24 mouse cellular contexts compared by ENCODE assay signal in genomic region chr11:57189391-57189790, GRCm38 (mm10).
DNase-seq lines count a peak whose midpoint lies in the region; ATAC-seq lines count a peak whose summit lies in the region.
"Had no signal": no experiment of that assay in that cellular context is flagged by ENCODE, and none has a peak within 500 bp of the region (broad histone marks: within the 10 kb centered on the region; RNA-seq: fewer than 3 reads in every experiment).

No protein-coding gene starts in this region.

- H3K27ac ChIP-seq in heart, embryonic 11.5 days (ENCODE audit: low read depth, low read length) = no peak overlapping the region
- no peak overlapping the region for H3K27ac ChIP-seq in heart, embryonic 12.5 days (ENCODE audit: poor library complexity, severe bottlenecking)
- H3K27ac ChIP-seq: embryonic facial prominence, embryonic 10.5 days; embryonic facial prominence, embryonic 12.5 days; forebrain, embryonic 13.5 days; forebrain, embryonic 15.5 days had no signal

- intact Hi-C loops in heart, postnatal 25 days (cut with DNase I) = no loop called here

- H3K4me1 ChIP-seq in heart, embryonic 11.5 days (ENCODE audit: control insufficient read depth, insufficient read depth, low read length) = no peaks in the 10 kb centered on the region
- 0 out of 2 replicates have a peak, but pooled peaks cover 6% of the 10 kb centered on the region for H3K4me1 ChIP-seq in heart, embryonic 12.5 days (replicated peaks)
- H3K4me1 ChIP-seq in megakaryocyte, embryonic 14.5 days = no peaks in the 10 kb centered on the region
- H3K4me1 ChIP-seq: embryonic facial prominence, embryonic 10.5 days; embryonic facial prominence, embryonic 12.5 days; forebrain, embryonic 13.5 days; forebrain, embryonic 15.5 days had no signal

- no peaks in the 10 kb centered on the region for H3K27me3 ChIP-seq in heart, embryonic 11.5 days (ENCODE audit: control insufficient read depth, insufficient read depth, low read length)
- H3K27me3 ChIP-seq in heart, embryonic 12.5 days (replicated peaks) = no peaks in the 10 kb centered on the region
- H3K27me3 ChIP-seq in megakaryocyte, embryonic 14.5 days (replicated peaks) = no peaks in the 10 kb centered on the region
- H3K27me3 ChIP-seq: CH12.LX; embryonic facial prominence, embryonic 12.5 days; forebrain, embryonic 13.5 days; forebrain, embryonic 15.5 days; Patski had no signal

- H3K4me3 ChIP-seq in heart, embryonic 11.5 days (ENCODE audit: low read depth, low read length) = no peak overlapping the region
- no peak overlapping the region for H3K4me3 ChIP-seq in heart, embryonic 12.5 days
- peak overlapping the region; percentile 12 for H3K4me3 ChIP-seq in megakaryocyte, embryonic 14.5 days (replicated peaks)
- H3K4me3 ChIP-seq: embryonic facial prominence, embryonic 10.5 days; embryonic facial prominence, embryonic 12.5 days; forebrain, embryonic 13.5 days; forebrain, embryonic 15.5 days had no signal

- no peak overlapping the region for H3K4me2 ChIP-seq in heart, embryonic 11.5 days
- 0 out of 2 replicates have a peak overlapping the region, but pooled peaks have one; percentile 15 for H3K4me2 ChIP-seq in heart, embryonic 12.5 days
- H3K4me2 ChIP-seq: embryonic facial prominence, embryonic 12.5 days; forebrain, embryonic 13.5 days; forebrain, embryonic 15.5 days had no signal

- H3K9me3 ChIP-seq in heart, embryonic 11.5 days (replicated peaks; ENCODE audit: control insufficient read depth, low read length) = no peaks in the 10 kb centered on the region
- no peaks in the 10 kb centered on the region for H3K9me3 ChIP-seq in heart, embryonic 12.5 days (replicated peaks)
- H3K9me3 ChIP-seq in megakaryocyte, embryonic 14.5 days = peaks cover 5% of the 10 kb centered on the region; the same call in 1 of the 2 replicates
- H3K9me3 ChIP-seq: embryonic facial prominence, embryonic 10.5 days; embryonic facial prominence, embryonic 12.5 days; forebrain, embryonic 13.5 days; forebrain, embryonic 15.5 days had no signal

- H3K9ac ChIP-seq in heart, embryonic 11.5 days (ENCODE audit: low read depth, low read length) = no peak overlapping the region
- H3K9ac ChIP-seq in heart, embryonic 12.5 days = no peak overlapping the region
- H3K9ac ChIP-seq: embryonic facial prominence, embryonic 12.5 days; forebrain, embryonic 13.5 days; forebrain, embryonic 15.5 days had no signal

- DNase-seq in heart, adult 11 months = peak; percentile 69
- DNase-seq in heart, postnatal 25 days (ENCODE audit: low spot score) = no peak
- DNase-seq: adrenal gland, adult 8-10 months; adrenal gland, postnatal 14 days; adrenal gland, postnatal 36 days; B cell, adult 2 months; cerebellum, adult 11-12 months; cerebellum, adult 2 months; cerebellum, adult 9-10 months; cerebellum, postnatal 10 days; cerebellum, postnatal 25 days had no signal

- no peak for ATAC-seq in heart, embryonic 11.5 days (replicated peaks; ENCODE audit: insufficient number of reproducible peaks, low FRiP score, low TSS enrichment)
- no peak for ATAC-seq in heart, embryonic 12.5 days (ENCODE audit: insufficient number of reproducible peaks, low FRiP score)
- no peak for ATAC-seq in megakaryocyte, adult 5-6 weeks (ENCODE audit: poor library complexity, severe bottlenecking)
- ATAC-seq: activated CD4-positive, CD25-positive, alpha-beta regulatory T cell, adult 4 months; CD4-positive, CD25-positive, alpha-beta regulatory T cell, adult 4 months; forebrain, embryonic 13.5 days; forebrain, embryonic 15.5 days; Patski had no signal

- H3K36me3 ChIP-seq in heart, embryonic 11.5 days (ENCODE audit: control insufficient read depth, insufficient read depth, low read length) = no peaks in the 10 kb centered on the region
- no peaks in the 10 kb centered on the region for H3K36me3 ChIP-seq in heart, embryonic 12.5 days
- no peaks in the 10 kb centered on the region for H3K36me3 ChIP-seq in megakaryocyte, embryonic 14.5 days (replicated peaks; ENCODE audit: low read length)
- H3K36me3 ChIP-seq: embryonic facial prominence, embryonic 10.5 days; embryonic facial prominence, embryonic 12.5 days; G1E had no signal

- 45% methylated on average over 8 of the region's 8 CpGs for WGBS in heart, embryonic 11.5 days (ENCODE audit: insufficient replicate concordance)
- 67% methylated on average over 8 of the region's 8 CpGs for WGBS in heart, embryonic 12.5 days
